Mouse (Mus musculus): ENCODE data around the gene St13. TPM values are rescaled to one million over a fixed set of nuclear protein-coding genes. Genes with fewer than 3 reads are reported as not detected.

The St13 gene
- polyA plus RNA-seq, 1 experiment from 2014 or later, result 154 TPM

Other genes with a start within 250 kb of the St13 start
- 23.2 and 24.2 TPM in 2 replicates for gene Mrtfa, start 209.3 kb downstream of the St13 start, polyA plus RNA-seq (2015; fragmentation: Nextera tagmentation; extraction: Ambion mirVana)
- 1.1 TPM in 2 replicates for gene Mchr1, start 164.6 kb downstream of the St13 start, polyA plus RNA-seq (2015; fragmentation: Nextera tagmentation; extraction: Ambion mirVana)
- gene Slc25a17, start 39.3 kb downstream of the St13 start, polyA plus RNA-seq (2015; fragmentation: Nextera tagmentation; extraction: Ambion mirVana), result 110 and 112 TPM in 2 replicates
- gene Xpnpep3, start 61 bp upstream of the St13 start, polyA plus RNA-seq (2015; fragmentation: Nextera tagmentation; extraction: Ambion mirVana), result 10.4 and 10.9 TPM in 2 replicates
- 1.3 and 2.0 TPM in 2 replicates for gene Dnajb7, start 8.2 kb upstream of the St13 start, polyA plus RNA-seq (2015; fragmentation: Nextera tagmentation; extraction: Ambion mirVana)
- 458 and 521 TPM in 2 replicates for gene Rbx1, start 66.2 kb upstream of the St13 start, polyA plus RNA-seq (2015; fragmentation: Nextera tagmentation; extraction: Ambion mirVana)
- 12.0 and 13.6 TPM in 2 replicates for gene Ep300, start 185.3 kb upstream of the St13 start, polyA plus RNA-seq (2015; fragmentation: Nextera tagmentation; extraction: Ambion mirVana)

Data from lung, embryonic 15.5 days (tissue).